Mouse (Mus musculus) brain, embryonic 14.5 days (tissue): ENCODE results near the gene Parvb.

ENCODE experiments used
- CTCF ChIP-seq: fragments of 200-500 bp; IDR thresholded peaks from 2 replicates; pipeline ENCODE4 v1.5.1; 2012; ENCODE audit warnings: inconsistent platforms, mild to moderate bottlenecking, moderate library complexity, borderline replicate concordance; ENCODE audit not compliant: insufficient read depth, insufficient read length; ENCODE audit errors: extremely low read depth
- POLR2A ChIP-seq: fragments of 200-500 bp; IDR thresholded peaks from 2 replicates; pipeline ENCODE4 v1.6.1; 2012; ENCODE audit warnings: mild to moderate bottlenecking, inconsistent platforms, borderline replicate concordance; ENCODE audit not compliant: poor library complexity, insufficient read depth, insufficient read length, severe bottlenecking; ENCODE audit errors: extremely low read depth

- TF ChIP-seq POLR2A, result no peak
- TF ChIP-seq CTCF, result no peak
These were observed 21.4 kb upstream of the Parvb start for GRCm38 (mm10) chr15:84210461-84210860.
